Mouse (Mus musculus) hindbrain, postnatal 0 days (tissue): Measurements from ENCODE around the gene Cdca5. TPM values are rescaled to one million over a fixed set of nuclear protein-coding genes. Genes with fewer than 3 reads are reported as not detected.

Experiments used
- ATAC-seq: fragments of 200-750 bp; cut with Nextera tagmentation; 2 replicates; pipeline ENCODE4 v1.8.0; 2017; ENCODE audit warnings: mild to moderate bottlenecking, moderate TSS enrichment, moderate library complexity
- DNase-seq: peaks from one replicate; pipeline ENCODE4 v3.0.0-alpha.2; 2015; ENCODE audit warnings: low spot score
- H3K27ac ChIP-seq: fragments of 300-500 bp; sonication (generic); 2 replicates; pipeline ENCODE4 v1.5.1; 2014; ENCODE audit warnings: mild to moderate bottlenecking
- H3K27me3 ChIP-seq: fragments of 300-500 bp; sonication (generic); 2 replicates; pipeline ENCODE4 v1.6.1; 2014; ENCODE audit warnings: low read length, mixed read lengths; ENCODE audit not compliant: insufficient read depth
- H3K36me3 ChIP-seq: fragments of 300-500 bp; sonication (generic); 2 replicates; pipeline ENCODE4 v1.6.1; 2014; ENCODE audit warnings: low read length, mixed read lengths; ENCODE audit not compliant: insufficient read depth
- H3K4me1 ChIP-seq: fragments of 300-500 bp; sonication (generic); 2 replicates; pipeline ENCODE4 v1.6.1; 2014; ENCODE audit warnings: antibody characterized with exemption, low read length, mixed read lengths; ENCODE audit not compliant: insufficient read depth
- H3K4me2 ChIP-seq: fragments of 300-500 bp; sonication (generic); 2 replicates; pipeline ENCODE4 v1.6.1; 2014; ENCODE audit warnings: low read depth, mild to moderate bottlenecking, low read length, moderate library complexity, mixed read lengths
- H3K4me3 ChIP-seq: fragments of 300-500 bp; sonication (generic); 2 replicates; pipeline ENCODE4 v1.5.1; 2014; ENCODE audit warnings: low read length
- H3K9ac ChIP-seq: fragments of 300-500 bp; sonication (generic); replicated peaks from 2 replicates; pipeline ENCODE4 v1.6.1; 2014; ENCODE audit warnings: mild to moderate bottlenecking, low read length, moderate library complexity, mixed read lengths
- H3K9me3 ChIP-seq: fragments of 300-500 bp; sonication (generic); 2 replicates; pipeline ENCODE4 v1.6.1; 2016; ENCODE audit warnings: low read length, mixed read lengths
- CTCF ChIP-seq: IDR thresholded peaks from 2 replicates; pipeline ENCODE4 v1.5.1; 2016; ENCODE audit warnings: antibody characterized with exemption, control low read depth, low read depth
- WGBS: fragments of 180-500 bp; shearing (Covaris S2); extraction: QIAGEN DNeasy Blood & Tissue Kit; methylation state at CpG from one replicate; pipeline ENCODE4 v1.1.7; 2014; 5-methylcytosine and 5-hydroxymethylcytosine counted together
- polyA plus RNA-seq: library from polyadenylated mRNA; unstranded; fragments of >200 nt; fragmentation: Nextera tagmentation; extraction: Ambion mirVana; gene quantifications from 2 replicates; pipeline ENCODE4 v1.2.1, GENCODE M21; 2015
- total RNA-seq: library from RNA; depleted of rRNA; stranded (reverse); fragments of >200 nt; gene quantifications from 2 replicates; pipeline ENCODE4 v1.2.3, GENCODE M21; 2014

The Cdca5 gene
- total and polyA plus RNA-seq, 2 experiments from 2014 or later, result 6.1 to 6.3 TPM

GRCm38 (mm10) chr19:6104476-6104875 lies 19.7 kb downstream of the Cdca5 start:
- H3K9me3 ChIP-seq, result no peaks in the 10 kb centered on the region
- DNase-seq (no peak), ATAC-seq (no peak)
- no peak overlapping the region for H3K4me3 ChIP-seq
- no peak overlapping the region for H3K9ac ChIP-seq
- no peak overlapping the region for H3K4me2 ChIP-seq
- no peak for TF ChIP-seq CTCF
- H3K4me1 ChIP-seq, result no peaks in the 10 kb centered on the region
- H3K27ac ChIP-seq, result no peak overlapping the region
- 90% methylated on average over 4 of the region's 4 CpGs for WGBS
- no peaks in the 10 kb centered on the region for H3K27me3 ChIP-seq
- H3K36me3 ChIP-seq, result no peaks in the 10 kb centered on the region

- no peak within 1 kb of the TSS for H3K9ac ChIP-seq
- WGBS, result 88% methylated on average over 7 of the region's 7 CpGs
- no peak for ATAC-seq
- no peak for TF ChIP-seq CTCF
- H3K27me3 ChIP-seq, result no peaks in the 10 kb centered on the region
- H3K4me2 ChIP-seq, result no peak within 1 kb of the TSS
- H3K4me3 ChIP-seq, result no peak within 1 kb of the TSS
- no peaks in the 10 kb centered on the region for H3K4me1 ChIP-seq
- no peak within 1 kb of the TSS for H3K27ac ChIP-seq
- no peaks in the 10 kb centered on the region for H3K36me3 ChIP-seq
- no peak for DNase-seq
- H3K9me3 ChIP-seq, result no peaks in the 10 kb centered on the region
Observed at GRCm38 (mm10) chr19:6105586-6105985, 20.8 kb downstream of the Cdca5 start, which contains the start of gene Naaladl1. Gene Naaladl1 (plus strand): TSS chr19:6105782.

GRCm38 (mm10) chr19:6113116-6113515 lies 28.3 kb downstream of the Cdca5 start:
- Histone ChIP-seq H3K4me1 (peaks cover 11% of the 10 kb centered on the region), H3K9ac (no peak overlapping the region), H3K27me3 (no peaks in the 10 kb centered on the region), H3K4me3 (no peak overlapping the region), H3K9me3 (no peaks in the 10 kb centered on the region), H3K36me3 (peaks cover 20% of the 10 kb centered on the region), H3K4me2 (no peak overlapping the region), H3K27ac (no peak overlapping the region)
- no peak for ATAC-seq
- WGBS, result 51% methylated on average over 6 of the region's 6 CpGs
- DNase-seq, result no peak
- no peak for TF ChIP-seq CTCF

- H3K4me3 ChIP-seq, result no peak overlapping the region
- no peak for ATAC-seq
Observed at GRCm38 (mm10) chr19:6116113-6116850, 31.5 kb downstream of the Cdca5 start.

GRCm38 (mm10) chr19:6117346-6117985 lies 32.7 kb downstream of the Cdca5 start:
- H3K4me2 ChIP-seq, result peak overlapping the region; percentile 85
- no peak for TF ChIP-seq CTCF
- no peaks in the 10 kb centered on the region for H3K9me3 ChIP-seq
- WGBS, result 5% methylated on average over 32 of the region's 32 CpGs
- ATAC-seq (no peak), DNase-seq (no peak)
- no peaks in the 10 kb centered on the region for H3K27me3 ChIP-seq
- H3K4me1 ChIP-seq, result peaks cover 11% of the 10 kb centered on the region
- peak overlapping the region; percentile 78 for H3K9ac ChIP-seq
- peak overlapping the region; percentile 68 for H3K4me3 ChIP-seq
- H3K27ac ChIP-seq, result peak overlapping the region; percentile 97
- H3K36me3 ChIP-seq, result peaks cover 28% of the 10 kb centered on the region

More at GRCm38 (mm10) chr19:6116113-6116850, 31.5 kb downstream of the Cdca5 start:
- Histone ChIP-seq H3K4me2 (no peak overlapping the region), H3K9ac (0 out of 2 replicates have a peak overlapping the region, but pooled peaks have one; percentile 17), H3K9me3 (no peaks in the 10 kb centered on the region), H3K4me1 (peaks cover 11% of the 10 kb centered on the region), H3K36me3 (peaks cover 28% of the 10 kb centered on the region), H3K27ac (no peak overlapping the region), H3K27me3 (no peaks in the 10 kb centered on the region)
- TF ChIP-seq CTCF, result no peak
- 91% methylated on average over 15 of the region's 15 CpGs for WGBS
- no peak for DNase-seq

GRCm38 (mm10) chr19:6117986-6118676 lies 33.3 kb downstream of the Cdca5 start, which contains the start of gene Sac3d1:
Gene Sac3d1 (minus strand): TSS chr19:6118650.
- DNase-seq (peak; percentile 97), ATAC-seq (peak; percentile 90)
- WGBS, result under 1% methylated on average over 77 of the region's 77 CpGs
- Histone ChIP-seq H3K36me3 (peaks cover 28% of the 10 kb centered on the region), H3K27ac (peak within 1 kb of the TSS; percentile 97), H3K4me1 (peaks cover 11% of the 10 kb centered on the region), H3K9me3 (no peaks in the 10 kb centered on the region), H3K9ac (peak within 1 kb of the TSS; percentile 78), H3K27me3 (no peaks in the 10 kb centered on the region), H3K4me3 (peak within 1 kb of the TSS; percentile 68), H3K4me2 (peak within 1 kb of the TSS; percentile 85)
- TF ChIP-seq CTCF, result no peak
